Mouse (Mus musculus): Measurements from ENCODE around the gene Dph7. TPM values are rescaled to one million over a fixed set of nuclear protein-coding genes. Genes with fewer than 3 reads are reported as not detected.
"Not testable (repeated sequence)": the region's sequence is repeated elsewhere in the genome, so short reads cannot be mapped to it uniquely, and the experiment has no call there.

The Dph7 gene
- polyA plus RNA-seq, 1 experiment from 2014 or later: 30.4 TPM

GRCm38 (mm10) chr2:24949421-24950188 lies 12.6 kb upstream of the Dph7 start, which contains the start of gene Zmynd19:
Gene Zmynd19, plus strand, starts transcription at chr2:24949792.
- Histone ChIP-seq H3K9ac (ENCODE audit: low read depth, low read length) (peak within 1 kb of the TSS; percentile 92), H3K27ac (ENCODE audit: low read depth, low read length) (peak within 1 kb of the TSS; percentile 51; the same call in 1 of the 2 replicates), H3K4me1 (replicated peaks; ENCODE audit: control insufficient read depth, insufficient read depth, low read length) (peaks cover 2% of the 10 kb centered on the region; the same call in 1 of the 2 replicates), H3K36me3 (ENCODE audit: control insufficient read depth, insufficient read depth, low read length) (peaks cover 8% of the 10 kb centered on the region; the same call in 1 of the 2 replicates), H3K9me3 (ENCODE audit: control insufficient read depth, low read length) (no peaks in the 10 kb centered on the region), H3K4me2 (replicated peaks; ENCODE audit: low read depth, low read length) (peak within 1 kb of the TSS; percentile 93), H3K4me3 (ENCODE audit: low read depth, low read length) (peak within 1 kb of the TSS; percentile 98), H3K27me3 (ENCODE audit: control insufficient read depth, insufficient read depth, low read length) (no peaks in the 10 kb centered on the region)
- DNase-seq (ENCODE audit: low spot score) (peak; percentile 99), ATAC-seq (ENCODE audit: low FRiP score) (peak; percentile 99)
- under 1% methylated on average over 64 of the region's 108 CpGs for WGBS

GRCm38 (mm10) chr2:24950189-24950535 lies 12.0 kb upstream of the Dph7 start:
- Histone ChIP-seq H3K27ac (ENCODE audit: low read depth, low read length) (peak overlapping the region; percentile 51; the same call in 1 of the 2 replicates), H3K9me3 (ENCODE audit: control insufficient read depth, low read length) (no peaks in the 10 kb centered on the region), H3K36me3 (ENCODE audit: control insufficient read depth, insufficient read depth, low read length) (peaks cover 8% of the 10 kb centered on the region; the same call in 1 of the 2 replicates), H3K4me1 (replicated peaks; ENCODE audit: control insufficient read depth, insufficient read depth, low read length) (peaks cover 2% of the 10 kb centered on the region; the same call in 1 of the 2 replicates), H3K4me2 (replicated peaks; ENCODE audit: low read depth, low read length) (peak overlapping the region; percentile 93), H3K9ac (ENCODE audit: low read depth, low read length) (peak overlapping the region; percentile 92), H3K4me3 (ENCODE audit: low read depth, low read length) (peak overlapping the region; percentile 98), H3K27me3 (ENCODE audit: control insufficient read depth, insufficient read depth, low read length) (no peaks in the 10 kb centered on the region)
- WGBS: 0% methylated on average over 31 of the region's 31 CpGs
- DNase-seq (ENCODE audit: low spot score) (no peak), ATAC-seq (ENCODE audit: low FRiP score) (no peak)

- no peak for DNase-seq (ENCODE audit: low spot score)
- no peak overlapping the region for H3K9ac ChIP-seq (ENCODE audit: low read depth, low read length)
Observed at GRCm38 (mm10) chr2:24952537-24953055, 9.6 kb upstream of the Dph7 start.

GRCm38 (mm10) chr2:24960910-24961309 lies 1.3 kb upstream of the Dph7 start:
- Histone ChIP-seq H3K9me3 (ENCODE audit: control insufficient read depth, low read length) (no peaks in the 10 kb centered on the region), H3K4me3 (ENCODE audit: low read depth, low read length) (no peak overlapping the region), H3K27me3 (ENCODE audit: control insufficient read depth, insufficient read depth, low read length) (no peaks in the 10 kb centered on the region), H3K9ac (ENCODE audit: low read depth, low read length) (no peak overlapping the region), H3K27ac (ENCODE audit: low read depth, low read length) (no peak overlapping the region), H3K4me2 (replicated peaks; ENCODE audit: low read depth, low read length) (no peak overlapping the region), H3K4me1 (replicated peaks; ENCODE audit: control insufficient read depth, insufficient read depth, low read length) (peaks cover 3% of the 10 kb centered on the region; the same call in 1 of the 2 replicates), H3K36me3 (ENCODE audit: control insufficient read depth, insufficient read depth, low read length) (no peaks in the 10 kb centered on the region)
- DNase-seq (ENCODE audit: low spot score): peak; percentile 47
- ATAC-seq (ENCODE audit: low FRiP score): no peak
- WGBS: 42% methylated on average over 3 of the region's 3 CpGs

More at GRCm38 (mm10) chr2:24952537-24953055, 9.6 kb upstream of the Dph7 start:
- Histone ChIP-seq H3K4me3 (ENCODE audit: low read depth, low read length) (no peak overlapping the region), H3K36me3 (ENCODE audit: control insufficient read depth, insufficient read depth, low read length) (peaks cover 8% of the 10 kb centered on the region; the same call in 1 of the 2 replicates), H3K4me2 (replicated peaks; ENCODE audit: low read depth, low read length) (no peak overlapping the region), H3K27me3 (ENCODE audit: control insufficient read depth, insufficient read depth, low read length) (no peaks in the 10 kb centered on the region), H3K27ac (ENCODE audit: low read depth, low read length) (no peak overlapping the region), H3K4me1 (replicated peaks; ENCODE audit: control insufficient read depth, insufficient read depth, low read length) (peaks cover 2% of the 10 kb centered on the region; the same call in 1 of the 2 replicates), H3K9me3 (ENCODE audit: control insufficient read depth, low read length) (no peaks in the 10 kb centered on the region)
- 90% methylated on average over 4 of the region's 4 CpGs for WGBS
- ATAC-seq (ENCODE audit: low FRiP score): no peak

GRCm38 (mm10) chr2:24970386-24970785 lies 8.2 kb downstream of the Dph7 start:
- no peak overlapping the region for H3K27ac ChIP-seq (ENCODE audit: low read depth, low read length)
- WGBS: 95% methylated on average over 4 of the region's 4 CpGs
- H3K4me3 ChIP-seq (ENCODE audit: low read depth, low read length): no peak overlapping the region
- no peaks in the 10 kb centered on the region for H3K27me3 ChIP-seq (ENCODE audit: control insufficient read depth, insufficient read depth, low read length)
- H3K4me2 ChIP-seq (replicated peaks; ENCODE audit: low read depth, low read length): no peak overlapping the region
- H3K9ac ChIP-seq (ENCODE audit: low read depth, low read length): no peak overlapping the region
- no peak for ATAC-seq (ENCODE audit: low FRiP score)
- peaks cover 3% of the 10 kb centered on the region; the same call in 1 of the 2 replicates for H3K4me1 ChIP-seq (replicated peaks; ENCODE audit: control insufficient read depth, insufficient read depth, low read length)
- H3K9me3 ChIP-seq (ENCODE audit: control insufficient read depth, low read length): no peaks in the 10 kb centered on the region
- DNase-seq (ENCODE audit: low spot score): no peak
- peaks cover 9% of the 10 kb centered on the region; the same call in 1 of the 2 replicates for H3K36me3 ChIP-seq (ENCODE audit: control insufficient read depth, insufficient read depth, low read length)

GRCm38 (mm10) chr2:24974452-24974851 lies 12.3 kb downstream of the Dph7 start:
- ATAC-seq (ENCODE audit: low FRiP score); H3K9me3 ChIP-seq (ENCODE audit: control insufficient read depth, low read length); H3K4me1 ChIP-seq (replicated peaks; ENCODE audit: control insufficient read depth, insufficient read depth, low read length); H3K36me3 ChIP-seq (ENCODE audit: control insufficient read depth, insufficient read depth, low read length); DNase-seq (ENCODE audit: low spot score); H3K27me3 ChIP-seq (ENCODE audit: control insufficient read depth, insufficient read depth, low read length): not testable (repeated sequence)
- WGBS: 2% methylated on average over 17 of the region's 17 CpGs
- H3K4me3 ChIP-seq (ENCODE audit: low read depth, low read length): peak overlapping the region; percentile 57
- peak overlapping the region; percentile 94 for H3K4me2 ChIP-seq (replicated peaks; ENCODE audit: low read depth, low read length)
- peak overlapping the region; percentile 61 for H3K9ac ChIP-seq (ENCODE audit: low read depth, low read length)
- H3K27ac ChIP-seq (ENCODE audit: low read depth, low read length): peak overlapping the region; percentile 24; the same call in 1 of the 2 replicates

- Histone ChIP-seq H3K9ac (ENCODE audit: low read depth, low read length) (peak within 1 kb of the TSS; percentile 71), H3K4me3 (ENCODE audit: low read depth, low read length) (peak within 1 kb of the TSS; percentile 57), H3K27ac (ENCODE audit: low read depth, low read length) (peak within 1 kb of the TSS; percentile 82), H3K9me3 (ENCODE audit: control insufficient read depth, low read length) (no peaks in the 10 kb centered on the region), H3K27me3 (ENCODE audit: control insufficient read depth, insufficient read depth, low read length) (no peaks in the 10 kb centered on the region), H3K36me3 (ENCODE audit: control insufficient read depth, insufficient read depth, low read length) (no peaks in the 10 kb centered on the region), H3K4me2 (replicated peaks; ENCODE audit: low read depth, low read length) (peak within 1 kb of the TSS; percentile 94), H3K4me1 (replicated peaks; ENCODE audit: control insufficient read depth, insufficient read depth, low read length) (peaks cover 3% of the 10 kb centered on the region; the same call in 1 of the 2 replicates)
- ATAC-seq (ENCODE audit: low FRiP score) (peak; percentile 100), DNase-seq (ENCODE audit: low spot score) (peak; percentile 97)
- under 1% methylated on average over 63 of the region's 64 CpGs for WGBS
Observed at GRCm38 (mm10) chr2:24974906-24975703, 12.9 kb downstream of the Dph7 start, which contains the start of gene Mrpl41. Gene Mrpl41, minus strand, starts transcription at chr2:24975098.

- Histone ChIP-seq H3K4me3 (ENCODE audit: low read depth, low read length) (peak within 1 kb of the TSS; percentile 57), H3K9me3 (ENCODE audit: control insufficient read depth, low read length) (no peaks in the 10 kb centered on the region), H3K36me3 (ENCODE audit: control insufficient read depth, insufficient read depth, low read length) (no peaks in the 10 kb centered on the region), H3K4me2 (replicated peaks; ENCODE audit: low read depth, low read length) (peak within 1 kb of the TSS; percentile 94), H3K4me1 (replicated peaks; ENCODE audit: control insufficient read depth, insufficient read depth, low read length) (peaks cover 3% of the 10 kb centered on the region; the same call in 1 of the 2 replicates), H3K27me3 (ENCODE audit: control insufficient read depth, insufficient read depth, low read length) (no peaks in the 10 kb centered on the region), H3K9ac (ENCODE audit: low read depth, low read length) (peak within 1 kb of the TSS; percentile 71), H3K27ac (ENCODE audit: low read depth, low read length) (peak within 1 kb of the TSS; percentile 82)
- peak; percentile 31 for ATAC-seq (ENCODE audit: low FRiP score)
- under 1% methylated on average over 16 of the region's 16 CpGs for WGBS
- peak; percentile 66 for DNase-seq (ENCODE audit: low spot score)
Observed at GRCm38 (mm10) chr2:24975704-24976297, 13.6 kb downstream of the Dph7 start, which contains the start of gene Pnpla7. Gene Pnpla7, plus strand, starts transcription at chr2:24976033.
